Mouse (Mus musculus) forebrain, embryonic 10.5 days (tissue): ENCODE measurements around the gene Tnpo2. TPM values are rescaled to one million over a fixed set of nuclear protein-coding genes. Genes with fewer than 3 reads are reported as not detected.

Experiments used
- DNase-seq: peaks from one replicate; pipeline ENCODE4 v3.0.0-alpha.2; 2017; ENCODE audit warnings: low spot score; ENCODE audit errors: extremely low spot score
- H3K27ac ChIP-seq: fragments of 300-500 bp; sonication (generic); 2 replicates; pipeline ENCODE4 v1.5.1; 2016; ENCODE audit warnings: mild to moderate bottlenecking
- H3K27me3 ChIP-seq: fragments of 300-500 bp; sonication (generic); 2 replicates; pipeline ENCODE4 v1.6.1; 2016; ENCODE audit warnings: mild to moderate bottlenecking; ENCODE audit not compliant: poor library complexity, severe bottlenecking
- H3K36me3 ChIP-seq: fragments of 300-500 bp; sonication (generic); replicated peaks from 2 replicates; pipeline ENCODE4 v1.6.1; 2016; ENCODE audit warnings: mild to moderate bottlenecking, moderate library complexity
- H3K4me1 ChIP-seq: fragments of 300-500 bp; sonication (generic); 2 replicates; pipeline ENCODE4 v1.6.1; 2016
- H3K4me3 ChIP-seq: fragments of 300-500 bp; sonication (generic); 2 replicates; pipeline ENCODE4 v1.5.1; 2016; ENCODE audit warnings: mild to moderate bottlenecking, moderate library complexity
- H3K9me3 ChIP-seq: fragments of 300-500 bp; sonication (generic); 2 replicates; pipeline ENCODE4 v1.6.1; 2016; ENCODE audit warnings: mild to moderate bottlenecking, moderate library complexity
- WGBS: fragments of 180-500 bp; shearing (Covaris S2); methylation state at CpG from one replicate; pipeline ENCODE4 v1.1.7; 2016; 5-methylcytosine and 5-hydroxymethylcytosine counted together
- polyA plus RNA-seq: library from polyadenylated mRNA; unstranded; fragments of >200 nt; fragmentation: Nextera tagmentation; extraction: Ambion mirVana; gene quantifications from 2 replicates; pipeline ENCODE4 v1.2.1, GENCODE M21; 2016

Tnpo2 gene
- polyA plus RNA-seq = 31.5 and 33.2 TPM in 2 replicates

- Histone ChIP-seq H3K27me3 (no peaks in the 10 kb centered on the region), H3K4me1 (peaks cover 43% of the 10 kb centered on the region), H3K36me3 (peaks cover 55% of the 10 kb centered on the region), H3K27ac (peak within 1 kb of the TSS; percentile 99), H3K4me3 (peak within 1 kb of the TSS; percentile 87), H3K9me3 (no peaks in the 10 kb centered on the region)
- under 1% methylated on average over 59 of the region's 59 CpGs for WGBS
- peak; percentile 88 for DNase-seq
These were observed at the start of gene Tnpo2 for GRCm38 (mm10) chr8:85036718-85037365. Gene Tnpo2, plus strand, starts transcription at chr8:85036915.

DNA sequence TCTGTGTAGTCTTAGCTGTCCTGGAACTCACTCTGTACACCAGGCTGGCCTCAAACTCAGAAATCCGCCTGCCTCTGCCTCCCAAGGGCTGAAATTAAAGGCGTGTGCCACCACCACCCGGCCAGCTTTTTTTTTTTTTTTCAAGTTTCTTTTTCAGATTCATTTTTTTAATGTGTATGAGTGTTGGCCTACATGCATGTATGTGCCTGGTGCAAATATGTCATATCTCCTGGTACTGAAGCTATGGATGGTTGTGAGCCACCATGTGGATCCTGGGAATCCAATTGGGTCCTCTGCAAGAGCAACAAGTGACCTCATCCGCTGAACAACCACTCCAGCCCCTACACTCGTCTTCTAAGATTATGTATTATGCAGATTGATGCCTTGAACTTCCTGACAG is 49.3 kb upstream of the Tnpo2 start:
- no peaks in the 10 kb centered on the region for H3K9me3 ChIP-seq
- H3K4me3 ChIP-seq = no peak overlapping the region
- peaks cover 66% of the 10 kb centered on the region for H3K27me3 ChIP-seq
- DNase-seq = no peak
- no peak overlapping the region for H3K27ac ChIP-seq
- H3K4me1 ChIP-seq = peaks cover 51% of the 10 kb centered on the region
- WGBS = 89% methylated on average over 5 of the region's 5 CpGs
- no peaks in the 10 kb centered on the region for H3K36me3 ChIP-seq

GRCm38 (mm10) chr8:84987903-84988302 is 48.8 kb upstream of the Tnpo2 start:
- Histone ChIP-seq H3K9me3 (no peaks in the 10 kb centered on the region), H3K27me3 (peaks cover 61% of the 10 kb centered on the region), H3K36me3 (no peaks in the 10 kb centered on the region), H3K27ac (no peak overlapping the region), H3K4me3 (no peak overlapping the region), H3K4me1 (peaks cover 51% of the 10 kb centered on the region)
- no peak for DNase-seq
- WGBS = 84% methylated on average over 2 of the region's 2 CpGs

GRCm38 (mm10) chr8:84989311-84989731 is 47.4 kb upstream of the Tnpo2 start:
- peaks cover 46% of the 10 kb centered on the region for H3K4me1 ChIP-seq
- no peak overlapping the region for H3K27ac ChIP-seq
- no peak for DNase-seq
- H3K36me3 ChIP-seq = no peaks in the 10 kb centered on the region
- WGBS = 11% methylated on average over 15 of the region's 15 CpGs
- H3K27me3 ChIP-seq = peaks cover 60% of the 10 kb centered on the region
- peak overlapping the region; percentile 73 for H3K4me3 ChIP-seq
- no peaks in the 10 kb centered on the region for H3K9me3 ChIP-seq

- H3K27me3 ChIP-seq = peaks cover 60% of the 10 kb centered on the region
- H3K9me3 ChIP-seq = no peaks in the 10 kb centered on the region
- H3K4me3 ChIP-seq = peak overlapping the region; percentile 73
- peaks cover 41% of the 10 kb centered on the region for H3K4me1 ChIP-seq
- no peaks in the 10 kb centered on the region for H3K36me3 ChIP-seq
- DNase-seq = peak; percentile 88
- H3K27ac ChIP-seq = peak overlapping the region; percentile 89
- WGBS = under 1% methylated on average over 15 of the region's 15 CpGs
These were observed 46.9 kb upstream of the Tnpo2 start for GRCm38 (mm10) chr8:84989810-84990209.

- H3K27me3 ChIP-seq = peaks cover 64% of the 10 kb centered on the region
- peak; percentile 96 for DNase-seq
- H3K27ac ChIP-seq = peak within 1 kb of the TSS; percentile 89
- peak within 1 kb of the TSS; percentile 73 for H3K4me3 ChIP-seq
- peaks cover 36% of the 10 kb centered on the region for H3K4me1 ChIP-seq
- WGBS = under 1% methylated on average over 28 of the region's 28 CpGs
- 0 out of 2 replicates have a peak, but pooled peaks cover 4% of the 10 kb centered on the region for H3K36me3 ChIP-seq
- no peaks in the 10 kb centered on the region for H3K9me3 ChIP-seq
These were observed 46.4 kb upstream of the Tnpo2 start, which contains the start of gene Hook2 for GRCm38 (mm10) chr8:84990349-84990748. Gene Hook2, plus strand, starts transcription at chr8:84990603.

GRCm38 (mm10) chr8:84990836-84991235 is 45.9 kb upstream of the Tnpo2 start:
- Histone ChIP-seq H3K27me3 (peaks cover 64% of the 10 kb centered on the region), H3K4me1 (peaks cover 36% of the 10 kb centered on the region), H3K27ac (peak overlapping the region; percentile 89), H3K9me3 (no peaks in the 10 kb centered on the region), H3K36me3 (0 out of 2 replicates have a peak, but pooled peaks cover 7% of the 10 kb centered on the region), H3K4me3 (peak overlapping the region; percentile 73)
- under 1% methylated on average over 15 of the region's 15 CpGs for WGBS
- DNase-seq = no peak

- Histone ChIP-seq H3K27ac (no peak overlapping the region), H3K9me3 (no peaks in the 10 kb centered on the region; the same call in 1 of the 2 replicates), H3K36me3 (0 out of 2 replicates have a peak, but pooled peaks cover 8% of the 10 kb centered on the region), H3K4me3 (no peak overlapping the region), H3K27me3 (peaks cover 53% of the 10 kb centered on the region), H3K4me1 (peaks cover 39% of the 10 kb centered on the region)
- 94% methylated on average over 9 of the region's 9 CpGs for WGBS
- no peak for DNase-seq
These were observed 42.3 kb upstream of the Tnpo2 start for GRCm38 (mm10) chr8:84994375-84994774.

- H3K27ac ChIP-seq = peak overlapping the region; percentile 52; the same call in 1 of the 2 replicates
- no peaks in the 10 kb centered on the region; the same call in 1 of the 2 replicates for H3K9me3 ChIP-seq
- DNase-seq = no peak
- 27% methylated on average over 25 of the region's 25 CpGs for WGBS
- H3K27me3 ChIP-seq = peaks cover 52% of the 10 kb centered on the region
- H3K4me3 ChIP-seq = peak overlapping the region; percentile 32; the same call in 1 of the 2 replicates
- H3K4me1 ChIP-seq = peaks cover 29% of the 10 kb centered on the region
- 0 out of 2 replicates have a peak, but pooled peaks cover 8% of the 10 kb centered on the region for H3K36me3 ChIP-seq
These were observed 41.0 kb upstream of the Tnpo2 start for GRCm38 (mm10) chr8:84995680-84996079.

- no peak for DNase-seq
- H3K36me3 ChIP-seq = 0 out of 2 replicates have a peak, but pooled peaks cover 8% of the 10 kb centered on the region
- H3K4me1 ChIP-seq = peaks cover 21% of the 10 kb centered on the region
- H3K9me3 ChIP-seq = no peaks in the 10 kb centered on the region; the same call in 1 of the 2 replicates
- H3K4me3 ChIP-seq = no peak overlapping the region
- no peak overlapping the region for H3K27ac ChIP-seq
- H3K27me3 ChIP-seq = peaks cover 49% of the 10 kb centered on the region
- 76% methylated on average over 5 of the region's 5 CpGs for WGBS
These were observed 39.7 kb upstream of the Tnpo2 start for GRCm38 (mm10) chr8:84996978-84997377.

GRCm38 (mm10) chr8:84997649-84998295 is 38.9 kb upstream of the Tnpo2 start:
- peaks cover 49% of the 10 kb centered on the region for H3K27me3 ChIP-seq
- 3% methylated on average over 19 of the region's 19 CpGs for WGBS
- H3K4me3 ChIP-seq = peak overlapping the region; percentile 37
- H3K9me3 ChIP-seq = no peaks in the 10 kb centered on the region; the same call in 1 of the 2 replicates
- peaks cover 21% of the 10 kb centered on the region for H3K4me1 ChIP-seq
- H3K36me3 ChIP-seq = peaks cover 8% of the 10 kb centered on the region; the same call in 1 of the 2 replicates
- H3K27ac ChIP-seq = peak overlapping the region; percentile 77
- peak; percentile 90 for DNase-seq

DNA sequence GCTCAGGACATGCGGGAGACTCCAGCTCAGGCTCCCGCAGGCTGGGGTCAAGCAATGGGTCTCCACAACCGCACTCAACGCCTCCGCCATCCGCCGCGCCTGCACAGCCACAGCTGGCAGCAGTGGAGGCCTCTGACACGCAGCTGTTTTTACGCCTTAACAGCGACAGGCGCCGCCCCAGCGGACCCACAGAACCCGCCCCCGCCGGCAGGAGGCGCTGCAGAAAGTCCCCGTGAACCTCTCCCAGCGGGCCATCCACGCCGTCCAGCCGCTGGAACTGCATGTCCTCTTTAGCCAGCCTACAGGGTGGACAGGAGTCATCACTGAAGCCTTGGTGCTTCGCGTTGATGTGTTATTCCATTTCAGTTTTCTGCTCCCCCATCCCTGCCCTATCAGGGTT is 29.0 kb upstream of the Tnpo2 start:
- Histone ChIP-seq H3K36me3 (no peaks in the 10 kb centered on the region), H3K4me3 (no peak overlapping the region), H3K4me1 (peaks cover 9% of the 10 kb centered on the region; the same call in 1 of the 2 replicates), H3K27me3 (peaks cover 56% of the 10 kb centered on the region), H3K27ac (no peak overlapping the region), H3K9me3 (no peaks in the 10 kb centered on the region)
- DNase-seq = no peak
- 17% methylated on average over 25 of the region's 25 CpGs for WGBS

GRCm38 (mm10) chr8:85011242-85011641 is 25.5 kb upstream of the Tnpo2 start:
- 19% methylated on average over 28 of the region's 28 CpGs for WGBS
- Histone ChIP-seq H3K4me1 (peaks cover 15% of the 10 kb centered on the region), H3K27ac (no peak overlapping the region), H3K4me3 (no peak overlapping the region), H3K36me3 (no peaks in the 10 kb centered on the region), H3K27me3 (peaks cover 79% of the 10 kb centered on the region), H3K9me3 (no peaks in the 10 kb centered on the region)
- DNase-seq = no peak
